Mouse (Mus musculus) forelimb bud, embryonic 11.5 days (tissue): Measurements from ENCODE around the gene Itga10.
"Not testable (repeated sequence)": the region's sequence is repeated elsewhere in the genome, so short reads cannot be mapped to it uniquely, and the experiment has no call there.

ENCODE experiments used
- DNase-seq: peaks from one replicate; pipeline ENCODE4 v3.0.0-alpha.2; 2012; ENCODE audit warnings: low read depth, low spot score

Itga10 gene

GRCm38 (mm10) chr3:96680269-96680956, 35.0 kb downstream of the Itga10 start:
- DNase-seq: no peak

GRCm38 (mm10) chr3:96683496-96683895, 38.1 kb downstream of the Itga10 start:
- DNase-seq: no peak

- no peak for DNase-seq
These were observed 38.9 kb downstream of the Itga10 start for GRCm38 (mm10) chr3:96684151-96684821.

GRCm38 (mm10) chr3:96684822-96685156, 39.4 kb downstream of the Itga10 start:
- DNase-seq: no peak

- not testable (repeated sequence) for DNase-seq
These were observed 40.7 kb downstream of the Itga10 start for GRCm38 (mm10) chr3:96686057-96686456.

GRCm38 (mm10) chr3:96688854-96689253, 43.5 kb downstream of the Itga10 start:
- DNase-seq: no peak

GRCm38 (mm10) chr3:96690298-96690697, 44.9 kb downstream of the Itga10 start:
- DNase-seq: no peak

- DNase-seq: peak; percentile 42
These were observed 47.1 kb downstream of the Itga10 start for GRCm38 (mm10) chr3:96692506-96692905.

GRCm38 (mm10) chr3:96693579-96693978, 48.2 kb downstream of the Itga10 start:
- no peak for DNase-seq

- peak; percentile 80 for DNase-seq
These were observed 50.9 kb downstream of the Itga10 start, which contains the start of gene Pias3 for GRCm38 (mm10) chr3:96696198-96696765. Pias3 (plus strand) TSS chr3:96696384.

GRCm38 (mm10) chr3:96696766-96697732, 51.7 kb downstream of the Itga10 start:
- DNase-seq: peak; percentile 88

GRCm38 (mm10) chr3:96698993-96699690, 53.8 kb downstream of the Itga10 start:
- DNase-seq: no peak

- DNase-seq: peak; percentile 36
These were observed 55.0 kb downstream of the Itga10 start for GRCm38 (mm10) chr3:96700376-96700775.

- no peak for DNase-seq
These were observed 55.6 kb downstream of the Itga10 start for GRCm38 (mm10) chr3:96701003-96701402.

GRCm38 (mm10) chr3:96704778-96705177, 59.4 kb downstream of the Itga10 start:
- no peak for DNase-seq

- DNase-seq: no peak
These were observed 60.8 kb downstream of the Itga10 start for GRCm38 (mm10) chr3:96706217-96706616.

GRCm38 (mm10) chr3:96706984-96707383, 61.6 kb downstream of the Itga10 start:
- no peak for DNase-seq

GRCm38 (mm10) chr3:96707903-96708683, 62.7 kb downstream of the Itga10 start, which contains the start of gene Nudt17:
Nudt17 (minus strand) TSS chr3:96708562.
- DNase-seq: peak; percentile 76

- DNase-seq: no peak
These were observed 63.3 kb downstream of the Itga10 start for GRCm38 (mm10) chr3:96708684-96709064.
